Mouse (Mus musculus) neural tube, embryonic 11.5 days (tissue): ENCODE measurements around the gene Nudt19. TPM values are rescaled to one million over a fixed set of nuclear protein-coding genes. Genes with fewer than 3 reads are reported as not detected.

Source experiments
- ATAC-seq: fragments of 200-750 bp; cut with Nextera tagmentation; 2 replicates; pipeline ENCODE4 v1.8.0; 2017; ENCODE audit warnings: moderate number of reproducible peaks, mild to moderate bottlenecking, moderate TSS enrichment, moderate library complexity; ENCODE audit not compliant: insufficient read depth, low FRiP score, low TSS enrichment
- DNase-seq: peaks from one replicate; pipeline ENCODE4 v3.0.0-alpha.2; 2015; ENCODE audit warnings: low spot score
- H3K27ac ChIP-seq: fragments of 300-500 bp; sonication (generic); 2 replicates; pipeline ENCODE4 v1.5.1; 2014; ENCODE audit warnings: low read depth, mild to moderate bottlenecking, low read length
- H3K27me3 ChIP-seq: fragments of 300-500 bp; sonication (generic); 2 replicates; pipeline ENCODE4 v1.6.1; 2014; ENCODE audit warnings: mild to moderate bottlenecking, low read length, mixed read lengths; ENCODE audit not compliant: control insufficient read depth, insufficient read depth
- H3K36me3 ChIP-seq: fragments of 300-500 bp; sonication (generic); 2 replicates; pipeline ENCODE4 v1.6.1; 2014; ENCODE audit warnings: mild to moderate bottlenecking, low read length, moderate library complexity, mixed read lengths; ENCODE audit not compliant: control insufficient read depth, insufficient read depth
- H3K4me1 ChIP-seq: fragments of 300-500 bp; sonication (generic); 2 replicates; pipeline ENCODE4 v1.6.1; 2014; ENCODE audit warnings: low read length, mixed read lengths; ENCODE audit not compliant: control insufficient read depth, insufficient read depth
- H3K4me2 ChIP-seq: fragments of 300-500 bp; sonication (generic); 2 replicates; pipeline ENCODE4 v1.6.1; 2014; ENCODE audit warnings: low read depth, mild to moderate bottlenecking, moderate library complexity
- H3K4me3 ChIP-seq: fragments of 300-500 bp; sonication (generic); 2 replicates; pipeline ENCODE4 v1.5.1; 2014; ENCODE audit warnings: low read depth, low read length
- H3K9ac ChIP-seq: fragments of 300-500 bp; sonication (generic); 2 replicates; pipeline ENCODE4 v1.6.1; 2014; ENCODE audit warnings: mild to moderate bottlenecking, low read length
- H3K9me3 ChIP-seq: fragments of 300-500 bp; sonication (generic); 2 replicates; pipeline ENCODE4 v1.6.1; 2016; ENCODE audit warnings: low read length; ENCODE audit not compliant: control insufficient read depth
- WGBS: fragments of 180-500 bp; shearing (Covaris S2); extraction: QIAGEN DNeasy Blood & Tissue Kit; methylation state at CpG from one replicate; pipeline ENCODE4 v1.1.7; 2014; 5-methylcytosine and 5-hydroxymethylcytosine counted together
- polyA plus RNA-seq: library from polyadenylated mRNA; unstranded; fragments of >200 nt; fragmentation: Nextera tagmentation; extraction: Ambion mirVana; gene quantifications from 2 replicates; pipeline ENCODE4 v1.2.1, GENCODE M21; 2014

Gene Nudt19
- polyA plus RNA-seq: 47.2 and 47.8 TPM in 2 replicates

DNA sequence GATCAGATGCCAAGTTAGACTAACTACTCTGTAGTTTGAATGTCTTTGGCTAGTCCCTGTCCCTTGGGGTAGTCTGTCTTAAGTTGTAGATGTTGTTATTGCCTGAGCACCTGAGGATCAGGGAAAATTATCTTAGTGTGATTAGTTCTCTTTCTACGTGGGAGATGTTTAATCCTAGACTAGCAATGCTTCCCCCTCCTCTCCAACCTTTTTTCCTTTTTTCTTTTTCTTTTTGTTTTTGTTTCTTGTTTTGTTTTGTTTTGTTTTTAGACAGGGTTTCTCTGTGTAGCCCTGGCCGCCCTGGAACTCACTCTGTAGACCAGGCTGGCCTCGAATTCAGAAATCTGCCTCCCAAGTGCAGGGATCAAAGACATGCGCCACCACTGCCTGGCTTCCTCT, at the start of gene Nudt19:
Nudt19 (minus strand) TSS at position 100 of the 399 bp plus-strand sequence.
- Histone ChIP-seq H3K36me3 (no peaks in the 10 kb centered on the region), H3K4me3 (peak within 1 kb of the TSS; percentile 75), H3K4me2 (peak within 1 kb of the TSS; percentile 97), H3K9me3 (no peaks in the 10 kb centered on the region), H3K4me1 (no peaks in the 10 kb centered on the region), H3K27ac (peak within 1 kb of the TSS; percentile 92), H3K27me3 (no peaks in the 10 kb centered on the region), H3K9ac (peak within 1 kb of the TSS; percentile 78)
- 75% methylated on average over 4 of the region's 4 CpGs for WGBS
- ATAC-seq (no peak), DNase-seq (no peak)

DNA sequence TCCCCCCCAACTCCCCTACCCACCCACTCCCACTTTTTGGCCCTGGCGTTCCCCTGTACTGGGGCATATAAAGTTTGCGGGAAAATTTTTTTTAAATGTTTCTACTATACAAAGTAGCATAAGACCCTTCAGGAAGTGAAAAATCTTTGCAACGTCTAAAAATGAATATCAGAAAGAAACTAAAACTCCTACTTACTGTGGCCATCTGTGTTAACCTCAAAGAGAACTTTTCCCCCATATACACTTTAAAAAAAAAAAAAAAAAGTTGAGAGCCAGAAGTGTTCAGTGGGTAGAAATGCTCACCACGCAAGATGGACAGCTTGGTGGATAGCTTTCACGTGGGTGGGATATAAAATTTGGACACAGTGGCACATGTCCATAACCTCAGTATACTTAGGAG, 46.7 kb upstream of the Nudt19 start:
- Histone ChIP-seq H3K4me2 (no peak overlapping the region), H3K9ac (no peak overlapping the region), H3K27me3 (no peaks in the 10 kb centered on the region), H3K4me1 (no peaks in the 10 kb centered on the region), H3K36me3 (peaks cover 2% of the 10 kb centered on the region; the same call in 1 of the 2 replicates), H3K4me3 (no peak overlapping the region), H3K27ac (no peak overlapping the region), H3K9me3 (no peaks in the 10 kb centered on the region)
- ATAC-seq (no peak), DNase-seq (no peak)
- WGBS: 98% methylated on average over 5 of the region's 5 CpGs

DNA sequence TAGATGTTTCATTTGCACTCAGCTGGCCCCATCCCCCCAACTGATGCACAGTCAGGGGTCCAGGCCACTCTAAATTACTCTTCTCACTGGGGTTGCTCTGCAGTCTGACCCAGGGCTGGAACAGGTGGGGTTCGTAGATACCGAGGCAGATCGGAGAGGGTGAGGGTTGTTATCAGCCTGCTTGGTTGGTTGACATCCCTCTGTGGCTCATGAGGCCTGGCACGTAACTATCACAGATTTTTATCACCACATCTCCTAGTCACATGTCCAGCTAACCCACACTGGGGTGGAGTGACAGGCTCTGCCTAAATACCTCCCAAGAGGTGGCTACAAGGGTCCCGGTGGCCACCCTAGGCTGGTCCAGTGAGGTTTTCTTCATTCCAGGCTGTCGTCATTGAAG, 45.0 kb upstream of the Nudt19 start:
- Histone ChIP-seq H3K4me3 (no peak overlapping the region), H3K9me3 (no peaks in the 10 kb centered on the region), H3K4me2 (no peak overlapping the region), H3K27ac (no peak overlapping the region), H3K4me1 (no peaks in the 10 kb centered on the region), H3K9ac (no peak overlapping the region), H3K36me3 (peaks cover 2% of the 10 kb centered on the region; the same call in 1 of the 2 replicates), H3K27me3 (no peaks in the 10 kb centered on the region)
- DNase-seq (no peak), ATAC-seq (no peak)
- WGBS: 96% methylated on average over 6 of the region's 6 CpGs

DNA sequence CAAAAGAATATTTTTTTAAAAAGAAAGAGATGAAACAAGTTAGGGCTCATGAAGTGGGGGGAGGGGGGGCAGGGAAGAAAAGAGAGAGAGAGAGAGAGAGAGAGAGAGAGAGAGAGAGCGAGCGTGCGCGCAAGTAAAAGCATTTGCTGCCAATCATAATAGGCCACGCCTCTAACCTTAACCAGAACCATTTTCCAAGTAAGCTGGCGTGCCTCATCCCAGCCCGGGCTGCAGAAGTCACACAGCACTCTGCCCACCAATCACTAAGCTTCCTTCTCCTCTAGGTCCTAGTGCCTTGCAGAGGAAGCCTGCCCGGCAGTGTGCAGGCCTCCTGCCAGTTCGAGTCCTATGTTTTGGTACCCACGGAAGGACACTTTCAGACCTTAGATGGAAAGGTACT, 43.9 kb upstream of the Nudt19 start:
- 94% methylated on average over 10 of the region's 10 CpGs for WGBS
- Histone ChIP-seq H3K4me2 (no peak overlapping the region), H3K9me3 (no peaks in the 10 kb centered on the region), H3K4me3 (no peak overlapping the region), H3K27ac (no peak overlapping the region), H3K4me1 (no peaks in the 10 kb centered on the region), H3K36me3 (peaks cover 4% of the 10 kb centered on the region), H3K9ac (no peak overlapping the region), H3K27me3 (no peaks in the 10 kb centered on the region)
- ATAC-seq: no peak
- DNase-seq: no peak

DNA sequence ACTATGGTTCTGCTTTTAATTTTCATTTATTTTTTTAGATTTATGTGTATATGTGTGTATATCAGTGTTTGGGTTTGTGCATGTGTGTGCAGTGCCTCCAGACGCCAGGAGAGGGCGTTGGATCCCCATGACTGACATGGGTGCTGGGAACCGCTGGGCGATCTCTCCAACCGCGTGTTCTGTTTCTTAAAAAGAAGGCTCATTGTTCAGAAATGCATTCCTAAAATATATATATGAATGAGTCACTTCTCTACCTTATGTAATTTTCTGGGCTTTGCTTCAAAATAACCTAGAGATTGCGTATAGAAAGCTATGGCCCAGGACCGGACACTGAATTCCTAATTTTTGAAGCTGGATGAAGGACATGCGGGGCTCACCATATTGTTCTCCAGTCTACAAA, 43.4 kb upstream of the Nudt19 start:
- H3K9me3 ChIP-seq: no peaks in the 10 kb centered on the region
- no peak overlapping the region for H3K4me2 ChIP-seq
- no peak overlapping the region for H3K4me3 ChIP-seq
- DNase-seq: no peak
- H3K4me1 ChIP-seq: no peaks in the 10 kb centered on the region
- no peak for ATAC-seq
- WGBS: 94% methylated on average over 9 of the region's 9 CpGs
- peaks cover 4% of the 10 kb centered on the region for H3K36me3 ChIP-seq
- H3K9ac ChIP-seq: no peak overlapping the region
- H3K27me3 ChIP-seq: no peaks in the 10 kb centered on the region
- no peak overlapping the region for H3K27ac ChIP-seq

DNA sequence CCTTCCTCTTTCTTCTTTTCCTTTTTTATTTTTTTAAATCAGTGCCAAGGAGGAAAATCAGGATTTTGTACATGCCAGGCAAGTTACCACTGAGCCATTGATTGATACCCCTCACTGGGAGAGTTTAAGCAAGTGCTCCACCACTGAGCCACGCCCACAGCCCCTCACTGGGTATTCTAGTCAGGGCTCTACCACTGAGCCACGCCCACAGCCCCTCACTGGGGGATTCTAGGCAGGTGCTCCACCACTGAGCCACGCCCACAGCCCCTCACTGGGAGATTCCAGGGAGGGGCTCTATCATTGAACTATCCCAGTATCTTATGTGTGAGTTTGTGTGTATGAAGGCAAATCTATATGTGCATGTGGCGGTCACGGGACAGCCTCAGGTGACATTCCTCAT, 38.2 kb upstream of the Nudt19 start:
- 86% methylated on average over 5 of the region's 5 CpGs for WGBS
- no peak for DNase-seq

DNA sequence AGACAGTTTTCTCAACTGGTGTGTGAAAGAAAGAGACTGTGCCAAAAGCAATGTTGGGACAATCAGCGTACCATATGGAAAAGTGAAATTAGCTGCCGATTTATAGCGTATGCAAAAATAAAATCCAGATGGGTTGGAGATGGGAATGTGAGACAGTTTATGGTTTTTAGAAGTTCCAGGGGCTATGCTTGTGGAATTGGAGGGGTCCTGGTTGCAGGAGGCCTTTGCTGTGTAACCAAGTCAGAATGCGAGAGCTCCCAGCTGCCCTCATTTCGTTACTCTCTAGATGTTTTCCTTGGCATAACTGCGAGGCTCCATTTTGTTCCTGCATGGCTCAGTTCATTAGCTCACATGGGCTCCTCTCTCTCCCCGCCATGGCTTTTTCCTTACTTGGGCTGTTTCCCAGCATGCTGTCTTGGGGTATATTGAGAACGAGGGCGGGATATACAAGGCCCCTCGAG, 34.7 kb upstream of the Nudt19 start:
- ATAC-seq: no peak
- peaks cover 5% of the 10 kb centered on the region; the same call in 1 of the 2 replicates for H3K4me1 ChIP-seq
- 94% methylated on average over 10 of the region's 10 CpGs for WGBS
- no peak overlapping the region for H3K4me3 ChIP-seq
- H3K36me3 ChIP-seq: peaks cover 2% of the 10 kb centered on the region
- no peak overlapping the region for H3K4me2 ChIP-seq
- H3K27me3 ChIP-seq: no peaks in the 10 kb centered on the region
- no peak for DNase-seq
- H3K9me3 ChIP-seq: no peaks in the 10 kb centered on the region
- no peak overlapping the region for H3K9ac ChIP-seq
- no peak overlapping the region for H3K27ac ChIP-seq

More for the DNA sequence above, 38.2 kb upstream of the Nudt19 start:
- no peak for ATAC-seq
- no peak overlapping the region for H3K4me3 ChIP-seq
- no peak overlapping the region for H3K27ac ChIP-seq
- H3K9me3 ChIP-seq: no peaks in the 10 kb centered on the region
- H3K36me3 ChIP-seq: peaks cover 2% of the 10 kb centered on the region
- no peak overlapping the region for H3K4me2 ChIP-seq
- no peaks in the 10 kb centered on the region for H3K4me1 ChIP-seq
- no peak overlapping the region for H3K9ac ChIP-seq
- no peaks in the 10 kb centered on the region for H3K27me3 ChIP-seq

DNA sequence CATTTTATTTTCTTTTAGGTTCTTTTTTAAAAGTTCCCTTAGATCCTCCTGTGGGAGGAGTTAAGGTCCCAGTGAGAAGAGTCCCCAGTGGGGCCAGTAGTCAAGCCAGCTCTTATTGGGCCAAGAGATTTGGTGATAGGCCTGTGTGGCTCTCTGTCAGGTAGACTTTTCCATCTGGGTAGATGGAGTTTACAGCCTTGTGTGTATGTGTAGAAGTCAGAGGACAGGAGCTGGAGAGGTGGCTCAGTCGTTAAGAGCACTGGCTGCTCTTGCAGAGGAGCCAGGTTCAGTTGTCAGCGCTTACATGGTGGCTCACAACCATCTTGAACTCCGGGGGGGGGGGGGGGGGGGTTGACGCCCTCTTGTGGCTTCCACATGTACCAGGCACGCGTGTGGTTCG, 33.4 kb upstream of the Nudt19 start:
- H3K27ac ChIP-seq: no peak overlapping the region
- no peak overlapping the region for H3K9ac ChIP-seq
- H3K4me1 ChIP-seq: peaks cover 7% of the 10 kb centered on the region
- ATAC-seq (no peak), DNase-seq (no peak)
- peaks cover 8% of the 10 kb centered on the region for H3K27me3 ChIP-seq
- H3K9me3 ChIP-seq: no peaks in the 10 kb centered on the region
- H3K4me2 ChIP-seq: no peak overlapping the region
- WGBS: 85% methylated on average over 7 of the region's 7 CpGs
- no peak overlapping the region for H3K4me3 ChIP-seq
- H3K36me3 ChIP-seq: no peaks in the 10 kb centered on the region; the same call in 1 of the 2 replicates

DNA sequence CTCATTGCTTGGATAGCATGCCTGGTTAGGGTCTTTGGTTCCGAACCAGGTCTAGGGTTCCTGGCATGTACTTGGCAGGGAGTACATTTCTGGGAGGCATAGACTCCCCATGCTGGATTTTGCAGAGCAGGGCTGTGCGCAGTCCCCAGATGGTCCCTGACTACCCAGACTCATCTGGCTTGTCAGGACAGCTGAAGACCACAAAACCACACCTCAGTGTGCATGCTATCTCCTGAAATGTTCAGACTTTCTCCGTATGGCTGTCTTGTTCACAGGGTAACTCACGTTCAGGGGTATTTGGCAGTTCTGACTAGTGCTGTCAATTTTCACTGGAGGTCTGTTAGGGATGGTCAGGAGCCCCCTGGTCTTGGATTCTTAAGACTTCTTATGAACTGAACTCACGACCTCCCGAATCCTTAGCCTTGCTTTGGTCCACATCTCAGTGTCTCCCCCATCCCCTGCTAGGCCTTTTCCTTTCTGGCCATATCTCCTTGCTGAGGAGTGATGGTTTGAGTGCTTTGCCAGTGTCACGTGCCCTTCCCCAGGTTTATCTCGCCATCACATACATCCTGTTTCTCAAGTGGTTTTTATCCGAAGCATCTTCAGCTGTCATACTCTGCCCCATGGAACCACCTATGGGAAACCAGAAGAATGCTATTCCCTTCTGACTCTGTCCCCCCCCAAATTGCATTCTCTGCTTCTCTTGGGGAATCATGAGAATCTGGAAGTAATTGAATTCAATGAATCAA, 32.8 kb upstream of the Nudt19 start:
- Histone ChIP-seq H3K9ac (no peak overlapping the region), H3K27ac (no peak overlapping the region), H3K36me3 (no peaks in the 10 kb centered on the region; the same call in 1 of the 2 replicates), H3K4me1 (peaks cover 9% of the 10 kb centered on the region), H3K4me3 (no peak overlapping the region), H3K4me2 (no peak overlapping the region), H3K27me3 (peaks cover 14% of the 10 kb centered on the region), H3K9me3 (no peaks in the 10 kb centered on the region)
- DNase-seq: no peak
- no peak for ATAC-seq
- 88% methylated on average over 9 of the region's 9 CpGs for WGBS
